Mouse (Mus musculus) kidney, embryonic 15.5 days (tissue): ENCODE measurements around the gene Nos3. TPM values are rescaled to one million over a fixed set of nuclear protein-coding genes. Genes with fewer than 3 reads are reported as not detected.
A peak's percentile ranks its signal among the peaks of the same experiment; 100 is the strongest.

Source experiments
- ATAC-seq: fragments of 200-750 bp; cut with Nextera tagmentation; replicated peaks from 2 replicates; pipeline ENCODE4 v1.8.0; 2017; ENCODE audit warnings: moderate TSS enrichment; ENCODE audit not compliant: low FRiP score
- H3K27ac ChIP-seq: fragments of 300-500 bp; sonication (generic); 2 replicates; pipeline ENCODE4 v1.5.1; 2015; ENCODE audit warnings: mild to moderate bottlenecking, inconsistent platforms
- H3K27me3 ChIP-seq: fragments of 300-500 bp; sonication (generic); 2 replicates; pipeline ENCODE4 v1.6.1; 2015; ENCODE audit warnings: inconsistent platforms
- H3K36me3 ChIP-seq: fragments of 300-500 bp; sonication (generic); 2 replicates; pipeline ENCODE4 v1.6.1; 2015; ENCODE audit warnings: inconsistent platforms
- H3K4me1 ChIP-seq: fragments of 300-500 bp; sonication (generic); 2 replicates; pipeline ENCODE4 v1.6.1; 2015; ENCODE audit warnings: inconsistent platforms
- H3K4me2 ChIP-seq: fragments of 300-500 bp; sonication (generic); 2 replicates; pipeline ENCODE4 v1.6.1; 2015; ENCODE audit warnings: moderate library complexity, mild to moderate bottlenecking, inconsistent platforms
- H3K4me3 ChIP-seq: fragments of 300-500 bp; sonication (generic); replicated peaks from 2 replicates; pipeline ENCODE4 v1.5.1; 2015; ENCODE audit warnings: mild to moderate bottlenecking, inconsistent platforms
- H3K9ac ChIP-seq: fragments of 300-500 bp; sonication (generic); 2 replicates; pipeline ENCODE4 v1.6.1; 2015; ENCODE audit warnings: mild to moderate bottlenecking, inconsistent platforms
- H3K9me3 ChIP-seq: fragments of 300-500 bp; sonication (generic); replicated peaks from 2 replicates; pipeline ENCODE4 v1.6.1; 2016; ENCODE audit warnings: inconsistent platforms
- WGBS: fragments of 180-500 bp; shearing (Covaris S2); methylation state at CpG from one replicate; pipeline ENCODE4 v1.1.7; 2015; ENCODE audit warnings: mixed read lengths; 5-methylcytosine and 5-hydroxymethylcytosine counted together
- polyA plus RNA-seq: library from polyadenylated mRNA; unstranded; fragments of >200 nt; fragmentation: Nextera tagmentation; extraction: Ambion mirVana; gene quantifications from 2 replicates; pipeline ENCODE4 v1.2.1, GENCODE M21; 2015

The Nos3 gene
- polyA plus RNA-seq, 1 experiment from 2014 or later = 18.4 TPM

GRCm38 (mm10) chr5:24347186-24347875, 17.3 kb upstream of the Nos3 start:
- H3K9ac ChIP-seq = no peak overlapping the region
- no peak overlapping the region for H3K27ac ChIP-seq
- peak overlapping the region; percentile 99 for H3K4me2 ChIP-seq
- no peak for ATAC-seq
- peaks cover 39% of the 10 kb centered on the region for H3K27me3 ChIP-seq
- WGBS = 27% methylated on average over 7 of the region's 7 CpGs
- 0 out of 2 replicates have a peak overlapping the region, but pooled peaks have one; percentile 51 for H3K4me3 ChIP-seq
- H3K4me1 ChIP-seq = peaks cover 78% of the 10 kb centered on the region
- H3K36me3 ChIP-seq = no peaks in the 10 kb centered on the region
- H3K9me3 ChIP-seq = no peaks in the 10 kb centered on the region

DNA sequence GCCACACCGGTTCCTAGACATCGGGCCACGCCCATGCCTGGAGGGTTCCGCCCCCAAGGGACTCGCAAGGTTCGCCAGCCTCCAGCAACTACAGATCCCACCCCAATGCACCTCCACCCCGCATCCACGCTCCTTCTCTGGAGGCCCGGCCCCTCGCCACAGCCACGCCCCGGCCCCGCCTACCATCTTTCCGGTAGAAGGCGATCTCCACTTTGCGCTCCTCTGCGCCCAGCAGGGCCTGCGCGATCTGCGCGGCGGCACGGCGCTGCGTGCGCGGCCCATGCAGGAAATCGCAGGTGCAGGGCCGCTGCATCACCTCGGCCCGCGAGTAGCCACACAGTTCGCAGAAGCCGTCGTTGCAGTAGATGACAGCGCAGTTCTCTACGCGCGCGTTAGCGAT, 16.5 kb upstream of the Nos3 start:
- Histone ChIP-seq H3K9me3 (no peaks in the 10 kb centered on the region), H3K36me3 (no peaks in the 10 kb centered on the region), H3K27me3 (peaks cover 47% of the 10 kb centered on the region), H3K9ac (peak overlapping the region; percentile 45), H3K4me3 (peak overlapping the region; percentile 51), H3K4me1 (peaks cover 81% of the 10 kb centered on the region), H3K27ac (no peak overlapping the region), H3K4me2 (peak overlapping the region; percentile 99)
- peak; percentile 55 for ATAC-seq
- WGBS = under 1% methylated on average over 41 of the region's 41 CpGs

DNA sequence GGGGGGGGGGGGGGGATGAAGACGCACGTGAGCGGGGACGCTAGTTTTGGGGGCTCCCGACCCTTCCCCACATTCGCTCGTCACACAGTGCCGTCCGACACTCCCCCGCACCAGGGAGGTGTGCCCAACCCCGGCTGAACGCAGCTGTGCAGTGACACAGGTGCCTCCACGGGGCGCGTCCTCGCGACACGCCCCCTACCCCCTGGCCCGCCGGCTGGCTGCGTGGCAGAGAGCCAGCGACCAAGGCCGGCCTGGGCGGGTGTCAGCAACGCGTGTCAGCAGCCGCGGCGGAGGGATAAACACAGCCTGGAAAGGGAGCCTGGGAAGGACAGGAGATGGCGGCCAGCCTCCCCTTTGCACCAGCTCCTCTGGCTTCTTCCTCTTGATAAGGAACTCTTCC, 16.1 kb upstream of the Nos3 start:
- H3K4me3 ChIP-seq = peak overlapping the region; percentile 51

DNA sequence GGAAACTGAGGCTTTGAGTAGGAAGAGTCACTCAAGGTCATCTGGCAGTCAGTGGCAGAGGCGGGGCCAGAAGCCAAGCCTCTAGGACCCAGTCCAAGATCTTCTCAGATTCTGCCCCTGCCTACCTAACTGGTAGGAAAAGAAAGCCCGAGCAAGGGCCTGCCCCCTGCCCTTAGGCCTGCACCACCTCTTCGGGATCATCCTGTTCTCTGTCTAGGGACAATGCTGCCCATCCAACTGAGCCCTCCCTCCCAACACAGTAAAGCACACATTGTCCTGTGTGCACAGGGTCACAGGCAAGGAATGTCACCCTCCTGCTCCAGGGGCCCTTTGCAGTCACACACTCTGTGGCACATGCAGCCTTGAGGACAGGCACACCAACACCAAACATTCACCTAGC, 14.5 kb upstream of the Nos3 start:
- Histone ChIP-seq H3K36me3 (no peaks in the 10 kb centered on the region), H3K4me2 (peak overlapping the region; percentile 96), H3K4me1 (peaks cover 71% of the 10 kb centered on the region), H3K27me3 (peaks cover 58% of the 10 kb centered on the region), H3K4me3 (no peak overlapping the region), H3K9ac (no peak overlapping the region), H3K27ac (no peak overlapping the region), H3K9me3 (no peaks in the 10 kb centered on the region)
- ATAC-seq = no peak
- 47% methylated on average over 3 of the region's 3 CpGs for WGBS

More for the DNA sequence above, 16.1 kb upstream of the Nos3 start:
- H3K4me1 ChIP-seq = peaks cover 81% of the 10 kb centered on the region
- no peak for ATAC-seq
- peak overlapping the region; percentile 99 for H3K4me2 ChIP-seq
- peaks cover 50% of the 10 kb centered on the region for H3K27me3 ChIP-seq
- no peak overlapping the region for H3K27ac ChIP-seq
- no peaks in the 10 kb centered on the region for H3K36me3 ChIP-seq
- WGBS = under 1% methylated on average over 30 of the region's 30 CpGs
- H3K9me3 ChIP-seq = no peaks in the 10 kb centered on the region
- peak overlapping the region; percentile 45 for H3K9ac ChIP-seq

GRCm38 (mm10) chr5:24350531-24351250, 13.9 kb upstream of the Nos3 start:
- 33% methylated on average over 15 of the region's 15 CpGs for WGBS
- Histone ChIP-seq H3K27me3 (peaks cover 58% of the 10 kb centered on the region), H3K27ac (peak overlapping the region; percentile 90; the same call in 1 of the 2 replicates)

GRCm38 (mm10) chr5:24351278-24351677, 13.3 kb upstream of the Nos3 start, which contains the start of gene Kcnh2:
Kcnh2 (minus strand) TSS chr5:24351604.
- Histone ChIP-seq H3K27ac (peak within 1 kb of the TSS; percentile 90), H3K9me3 (no peaks in the 10 kb centered on the region), H3K4me3 (peak within 1 kb of the TSS; percentile 75), H3K4me1 (peaks cover 64% of the 10 kb centered on the region), H3K27me3 (peaks cover 58% of the 10 kb centered on the region), H3K4me2 (peak within 1 kb of the TSS; percentile 96), H3K9ac (peak within 1 kb of the TSS; percentile 68), H3K36me3 (no peaks in the 10 kb centered on the region)
- WGBS = 0% methylated on average over 12 of the region's 53 CpGs
- ATAC-seq = peak; percentile 35

More at GRCm38 (mm10) chr5:24350531-24351250, 13.9 kb upstream of the Nos3 start:
- H3K4me3 ChIP-seq = peak overlapping the region; percentile 75
- no peak for ATAC-seq
- H3K4me1 ChIP-seq = peaks cover 65% of the 10 kb centered on the region
- peak overlapping the region; percentile 68 for H3K9ac ChIP-seq
- H3K9me3 ChIP-seq = no peaks in the 10 kb centered on the region
- H3K36me3 ChIP-seq = no peaks in the 10 kb centered on the region
- peak overlapping the region; percentile 96 for H3K4me2 ChIP-seq

GRCm38 (mm10) chr5:24351701-24352171, 12.9 kb upstream of the Nos3 start:
- H3K27me3 ChIP-seq = peaks cover 57% of the 10 kb centered on the region
- peak overlapping the region; percentile 96 for H3K4me2 ChIP-seq
- H3K4me1 ChIP-seq = peaks cover 64% of the 10 kb centered on the region
- peak overlapping the region; percentile 37; the same call in 1 of the 2 replicates for H3K9ac ChIP-seq
- no peaks in the 10 kb centered on the region for H3K9me3 ChIP-seq
- under 1% methylated on average over 40 of the region's 41 CpGs for WGBS
- peak overlapping the region; percentile 90 for H3K27ac ChIP-seq
- H3K36me3 ChIP-seq = no peaks in the 10 kb centered on the region
- peak overlapping the region; percentile 75 for H3K4me3 ChIP-seq
- ATAC-seq = peak; percentile 77

DNA sequence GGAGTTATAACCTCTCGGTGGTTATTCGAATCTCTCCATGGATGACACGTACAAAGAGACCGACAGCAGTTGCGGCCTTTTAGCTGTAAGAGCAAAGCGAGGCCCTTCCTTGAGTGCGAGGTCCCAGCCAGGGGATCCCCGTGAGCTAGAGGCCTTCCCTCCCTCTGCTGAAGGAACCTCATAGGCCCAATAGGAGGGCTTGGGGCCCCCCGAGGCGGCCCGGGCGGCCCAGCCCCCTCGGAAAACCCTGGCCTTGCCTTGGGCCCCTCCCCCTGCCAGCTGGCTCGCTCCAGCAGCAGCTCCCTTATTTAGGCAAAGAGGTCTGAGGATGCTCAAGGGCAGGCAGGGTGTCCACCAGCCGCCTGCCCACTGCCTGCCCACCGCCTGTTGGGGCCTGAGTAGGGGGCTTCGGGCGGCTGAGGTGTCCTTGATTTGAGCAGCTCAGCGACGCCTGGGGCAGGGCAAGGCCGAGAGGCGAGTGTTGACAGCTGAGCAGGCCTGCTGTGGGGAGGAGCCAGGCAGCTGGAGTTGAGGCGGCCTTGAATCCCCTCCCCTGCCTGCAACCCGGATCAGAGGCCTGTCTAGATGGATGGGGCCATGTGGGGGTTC, 12.3 kb upstream of the Nos3 start:
- peak overlapping the region; percentile 96 for H3K4me2 ChIP-seq
- no peaks in the 10 kb centered on the region for H3K36me3 ChIP-seq
- no peaks in the 10 kb centered on the region for H3K9me3 ChIP-seq
- peak overlapping the region; percentile 75 for H3K4me3 ChIP-seq
- H3K9ac ChIP-seq = peak overlapping the region; percentile 37; the same call in 1 of the 2 replicates
- H3K4me1 ChIP-seq = peaks cover 62% of the 10 kb centered on the region
- H3K27ac ChIP-seq = peak overlapping the region; percentile 90
- peak; percentile 73 for ATAC-seq
- peaks cover 55% of the 10 kb centered on the region for H3K27me3 ChIP-seq
- 2% methylated on average over 24 of the region's 24 CpGs for WGBS

GRCm38 (mm10) chr5:24353327-24353726, 11.3 kb upstream of the Nos3 start:
- Histone ChIP-seq H3K27me3 (peaks cover 51% of the 10 kb centered on the region), H3K4me2 (peak overlapping the region; percentile 96; the same call in 1 of the 2 replicates)
- WGBS = 12% methylated on average over 4 of the region's 4 CpGs

GRCm38 (mm10) chr5:24356764-24357163, 7.8 kb upstream of the Nos3 start:
- no peak for ATAC-seq
- Histone ChIP-seq H3K27me3 (peaks cover 24% of the 10 kb centered on the region), H3K27ac (no peak overlapping the region), H3K9ac (no peak overlapping the region), H3K4me1 (peaks cover 27% of the 10 kb centered on the region), H3K36me3 (no peaks in the 10 kb centered on the region), H3K4me2 (no peak overlapping the region), H3K9me3 (no peaks in the 10 kb centered on the region), H3K4me3 (no peak overlapping the region)
- WGBS = 60% methylated on average over 4 of the region's 4 CpGs

More at GRCm38 (mm10) chr5:24353327-24353726, 11.3 kb upstream of the Nos3 start:
- H3K36me3 ChIP-seq = no peaks in the 10 kb centered on the region
- ATAC-seq = no peak
- peak overlapping the region; percentile 90 for H3K27ac ChIP-seq
- H3K9me3 ChIP-seq = no peaks in the 10 kb centered on the region
- no peak overlapping the region for H3K9ac ChIP-seq
- H3K4me3 ChIP-seq = no peak overlapping the region
- peaks cover 52% of the 10 kb centered on the region for H3K4me1 ChIP-seq

GRCm38 (mm10) chr5:24357461-24357860, 7.1 kb upstream of the Nos3 start:
- peak; percentile 34; the same call in 1 of the 2 replicates for ATAC-seq
- H3K4me2 ChIP-seq = no peak overlapping the region
- no peak overlapping the region for H3K27ac ChIP-seq
- H3K27me3 ChIP-seq = peaks cover 17% of the 10 kb centered on the region
- no peaks in the 10 kb centered on the region for H3K36me3 ChIP-seq
- no peaks in the 10 kb centered on the region for H3K9me3 ChIP-seq
- peaks cover 20% of the 10 kb centered on the region for H3K4me1 ChIP-seq
- no peak overlapping the region for H3K9ac ChIP-seq
- H3K4me3 ChIP-seq = no peak overlapping the region
- 9% methylated on average over 7 of the region's 7 CpGs for WGBS
